Mouse (Mus musculus) monocyte, adult 5-6 weeks (primary cell): ENCODE results near the gene Plekhh1. TPM values are rescaled to one million over a fixed set of nuclear protein-coding genes. Genes with fewer than 3 reads are reported as not detected.

ENCODE experiments used
- ATAC-seq: fragments of 153-309, 156-312 bp; replicated peaks from 2 replicates; pipeline ENCODE4 v1.8.0; 2017; ENCODE audit warnings: mild to moderate bottlenecking; ENCODE audit not compliant: low TSS enrichment, insufficient number of reproducible peaks, severe bottlenecking, poor library complexity, low FRiP score
- total RNA-seq: library from RNA; stranded (forward); fragments of 200-1000, 200-491, 200-594 nt; gene quantifications from 3 replicates; pipeline ENCODE4 v1.2.3, GENCODE M21; 2017

Gene Plekhh1
- total RNA-seq, 1 experiment from 2014 or later = not detected

GRCm38 (mm10) chr12:79064451-79064850, 35.5 kb downstream of the Plekhh1 start:
- no peak for ATAC-seq

- no peak for ATAC-seq
Observed at GRCm38 (mm10) chr12:79066431-79066830, 37.5 kb downstream of the Plekhh1 start.

GRCm38 (mm10) chr12:79067526-79067925, 38.6 kb downstream of the Plekhh1 start:
- no peak for ATAC-seq

GRCm38 (mm10) chr12:79068306-79068705, 39.3 kb downstream of the Plekhh1 start:
- ATAC-seq = no peak

GRCm38 (mm10) chr12:79069187-79069608, 40.2 kb downstream of the Plekhh1 start:
- ATAC-seq = no peak

GRCm38 (mm10) chr12:79069916-79070315, 41.0 kb downstream of the Plekhh1 start:
- ATAC-seq = no peak

GRCm38 (mm10) chr12:79070736-79071333, 41.9 kb downstream of the Plekhh1 start:
- 0 out of 2 replicates have a peak, but pooled peaks have one; percentile 16 for ATAC-seq

- ATAC-seq = peak; percentile 34; the same call in 1 of the 2 replicates
Observed at GRCm38 (mm10) chr12:79072576-79072975, 43.6 kb downstream of the Plekhh1 start.

GRCm38 (mm10) chr12:79073362-79073761, 44.4 kb downstream of the Plekhh1 start:
- no peak for ATAC-seq

- ATAC-seq = peak; percentile 93
Observed at GRCm38 (mm10) chr12:79089182-79089812, 60.3 kb downstream of the Plekhh1 start, which contains the start of gene Pigh. Pigh (minus strand) TSS chr12:79089651.

GRCm38 (mm10) chr12:79092569-79092968, 63.6 kb downstream of the Plekhh1 start:
- ATAC-seq = peak; percentile 75

- ATAC-seq = no peak
Observed at GRCm38 (mm10) chr12:79097106-79097752, 68.3 kb downstream of the Plekhh1 start.

- ATAC-seq = no peak
Observed at GRCm38 (mm10) chr12:79103773-79104172, 74.8 kb downstream of the Plekhh1 start.

- no peak for ATAC-seq
Observed at GRCm38 (mm10) chr12:79104544-79104943, 75.6 kb downstream of the Plekhh1 start.

- ATAC-seq = no peak
Observed at GRCm38 (mm10) chr12:79105312-79105711, 76.3 kb downstream of the Plekhh1 start.

- ATAC-seq = no peak
Observed at GRCm38 (mm10) chr12:79118991-79119390, 90.0 kb downstream of the Plekhh1 start.

- ATAC-seq = no peak
Observed at GRCm38 (mm10) chr12:79122820-79123219, 93.9 kb downstream of the Plekhh1 start.

- ATAC-seq = peak; percentile 79
Observed at GRCm38 (mm10) chr12:79130299-79131177, 101.6 kb downstream of the Plekhh1 start, which contains the start of gene Arg2. Arg2 (plus strand) TSS chr12:79130777.
